Mouse (Mus musculus) stomach, postnatal 0 days (tissue): ENCODE data around the gene Sestd1. TPM values are rescaled to one million over a fixed set of nuclear protein-coding genes. Genes with fewer than 3 reads are reported as not detected.

Source experiments
- ATAC-seq: fragments of 200-750 bp; cut with Nextera tagmentation; 2 replicates; pipeline ENCODE4 v1.8.0; 2017; ENCODE audit not compliant: low FRiP score, low TSS enrichment
- DNase-seq: peaks from one replicate; pipeline ENCODE4 v3.0.0-alpha.2; 2016; ENCODE audit warnings: low spot score
- H3K27ac ChIP-seq: fragments of 300-500 bp; sonication (generic); replicated peaks from 2 replicates; pipeline ENCODE4 v1.5.1; 2014; ENCODE audit warnings: mild to moderate bottlenecking, control low read depth
- H3K27me3 ChIP-seq: fragments of 300-500 bp; sonication (generic); 2 replicates; pipeline ENCODE4 v1.6.1; 2014; ENCODE audit warnings: low read length; ENCODE audit not compliant: control insufficient read depth, insufficient read depth
- H3K36me3 ChIP-seq: fragments of 300-500 bp; sonication (generic); 2 replicates; pipeline ENCODE4 v1.6.1; 2014; ENCODE audit warnings: low read length, mixed read lengths; ENCODE audit not compliant: control insufficient read depth, insufficient read depth
- H3K4me1 ChIP-seq: fragments of 300-500 bp; sonication (generic); replicated peaks from 2 replicates; pipeline ENCODE4 v1.6.1; 2014; ENCODE audit warnings: antibody characterized with exemption; ENCODE audit not compliant: control insufficient read depth, insufficient read depth
- H3K4me2 ChIP-seq: fragments of 300-500 bp; sonication (generic); replicated peaks from 2 replicates; pipeline ENCODE4 v1.6.1; 2014; ENCODE audit warnings: low read depth, mild to moderate bottlenecking, control low read depth, moderate library complexity
- H3K4me3 ChIP-seq: fragments of 300-500 bp; sonication (generic); 2 replicates; pipeline ENCODE4 v1.5.1; 2014; ENCODE audit warnings: low read depth, low read length, control low read depth
- H3K9ac ChIP-seq: fragments of 300-500 bp; sonication (generic); 2 replicates; pipeline ENCODE4 v1.6.1; 2014; ENCODE audit warnings: mild to moderate bottlenecking, low read length, control low read depth, mixed read lengths
- H3K9me3 ChIP-seq: fragments of 300-500 bp; sonication (generic); 2 replicates; pipeline ENCODE4 v1.6.1; 2016; ENCODE audit warnings: low read length; ENCODE audit not compliant: control insufficient read depth
- CTCF ChIP-seq: IDR thresholded peaks from 2 replicates; pipeline ENCODE4 v1.5.1; 2016; ENCODE audit warnings: antibody characterized with exemption, low read depth, mild to moderate bottlenecking, moderate library complexity
- EP300 ChIP-seq: optimal IDR thresholded peaks from 2 replicates; pipeline ENCODE3; 2016; ENCODE audit warnings: antibody characterized with exemption
- WGBS: fragments of 180-500 bp; shearing (Covaris S2); extraction: QIAGEN DNeasy Blood & Tissue Kit; methylation state at CpG from one replicate; pipeline ENCODE4 v1.1.7; 2014; 5-methylcytosine and 5-hydroxymethylcytosine counted together
- polyA plus RNA-seq: library from polyadenylated mRNA; unstranded; fragments of >200 nt; fragmentation: Nextera tagmentation; extraction: Ambion mirVana; gene quantifications from 2 replicates; pipeline ENCODE4 v1.2.1, GENCODE M21; 2015

Gene Sestd1
- polyA plus RNA-seq, 1 experiment from 2014 or later, result 7.5 TPM

DNA sequence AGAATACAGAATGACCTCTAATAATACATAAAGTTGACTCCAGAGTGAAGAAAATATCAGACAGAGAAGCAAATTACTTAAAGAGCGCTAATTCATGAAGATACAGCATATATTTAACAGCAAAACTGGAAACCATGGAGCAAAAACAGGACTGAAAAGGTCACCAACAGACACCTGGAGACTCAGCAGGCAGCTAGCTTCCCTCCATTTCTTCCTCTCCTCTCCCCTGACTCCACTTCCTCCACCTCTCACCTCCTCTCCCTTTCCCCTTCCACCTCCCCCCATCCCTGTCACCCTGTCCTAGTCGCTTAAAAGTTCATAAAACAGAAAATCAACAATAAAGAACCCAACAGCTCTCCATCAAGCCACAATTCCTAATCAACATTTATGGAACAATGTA is 13.5 kb downstream of the Sestd1 start:
- no peak for DNase-seq
- TF ChIP-seq CTCF (no peak), EP300 (no peak)
- H3K4me3 ChIP-seq, result no peak overlapping the region
- H3K9ac ChIP-seq, result no peak overlapping the region
- H3K36me3 ChIP-seq, result no peaks in the 10 kb centered on the region
- no peak for ATAC-seq
- no peaks in the 10 kb centered on the region for H3K27me3 ChIP-seq
- H3K27ac ChIP-seq, result no peak overlapping the region
- no peaks in the 10 kb centered on the region for H3K9me3 ChIP-seq
- H3K4me1 ChIP-seq, result peaks cover 8% of the 10 kb centered on the region
- H3K4me2 ChIP-seq, result no peak overlapping the region
- 89% methylated on average over 2 of the region's 2 CpGs for WGBS

DNA sequence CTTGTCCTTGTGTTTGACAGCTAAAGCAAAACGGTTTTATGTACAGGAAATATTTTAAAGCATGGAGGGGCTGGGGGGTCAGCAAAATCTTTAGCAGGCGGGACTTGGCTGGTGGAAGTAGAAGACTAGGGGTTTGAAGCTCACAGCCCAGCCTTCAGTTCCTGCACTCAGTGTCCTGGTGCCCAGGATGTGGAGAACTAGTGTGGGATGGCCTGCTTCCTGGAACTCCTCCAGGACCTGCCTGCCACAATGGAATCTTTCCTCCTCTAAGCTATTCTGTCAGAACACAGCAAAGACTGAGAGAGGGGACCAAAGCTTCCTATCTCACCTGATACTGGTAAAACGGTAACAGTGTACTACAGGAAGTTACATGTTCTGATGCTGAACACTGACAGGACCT is 14.4 kb downstream of the Sestd1 start:
- no peak for TF ChIP-seq CTCF
- no peak for TF ChIP-seq EP300
- ATAC-seq, result no peak; the same call in 1 of the 2 replicates

DNA sequence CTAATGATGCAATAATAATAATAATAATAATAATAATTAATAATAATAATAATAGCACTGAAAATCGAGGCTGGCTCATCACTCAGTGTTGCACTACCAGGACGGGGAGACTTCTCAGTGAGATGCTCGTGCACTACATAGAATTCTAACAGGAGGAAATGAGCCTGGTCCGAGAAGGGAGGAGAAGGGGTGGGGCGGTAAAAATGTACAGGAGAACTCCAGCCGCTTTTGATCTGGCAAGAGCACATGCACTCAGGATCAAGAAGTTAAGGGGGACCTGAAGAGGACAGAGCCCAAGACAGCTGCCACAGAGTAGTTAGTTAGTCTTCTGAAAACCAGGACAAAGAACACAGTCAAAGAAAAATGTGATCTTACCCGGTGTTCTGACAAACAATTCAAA is 15.1 kb downstream of the Sestd1 start:
- H3K9ac ChIP-seq, result no peak overlapping the region
- H3K9me3 ChIP-seq, result no peaks in the 10 kb centered on the region
- no peak overlapping the region for H3K4me3 ChIP-seq
- DNase-seq (no peak), ATAC-seq (no peak)
- TF ChIP-seq CTCF (no peak), EP300 (no peak)
- 35% methylated on average over 7 of the region's 7 CpGs for WGBS
- H3K36me3 ChIP-seq, result no peaks in the 10 kb centered on the region
- no peaks in the 10 kb centered on the region for H3K27me3 ChIP-seq
- peaks cover 8% of the 10 kb centered on the region for H3K4me1 ChIP-seq
- no peak overlapping the region for H3K4me2 ChIP-seq
- H3K27ac ChIP-seq, result no peak overlapping the region

More for the DNA sequence above, 14.4 kb downstream of the Sestd1 start:
- Histone ChIP-seq H3K4me3 (no peak overlapping the region), H3K9me3 (no peaks in the 10 kb centered on the region), H3K27me3 (no peaks in the 10 kb centered on the region), H3K4me1 (peaks cover 8% of the 10 kb centered on the region), H3K9ac (no peak overlapping the region), H3K36me3 (no peaks in the 10 kb centered on the region), H3K4me2 (no peak overlapping the region), H3K27ac (peak overlapping the region; percentile 24)
- WGBS, result 54% methylated on average over 3 of the region's 3 CpGs
- no peak for DNase-seq

DNA sequence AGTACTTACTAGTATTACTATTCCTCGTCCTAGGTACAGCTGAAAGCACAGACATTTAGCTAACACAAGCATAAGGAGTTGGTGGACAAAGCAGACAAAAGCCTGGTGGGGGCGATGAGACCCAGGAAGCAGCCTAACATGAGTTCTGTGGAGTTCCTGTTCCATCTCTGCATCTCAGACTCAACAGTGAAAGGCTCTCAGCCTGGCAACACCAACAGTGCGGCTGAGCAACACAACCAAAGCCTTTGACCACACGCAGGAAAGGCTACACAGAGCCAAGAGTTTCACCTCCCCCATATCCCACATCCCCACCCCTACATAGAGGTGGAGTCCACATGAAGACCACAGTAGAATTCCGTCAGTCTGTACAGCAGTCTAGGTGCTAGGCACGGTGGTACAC is 15.8 kb downstream of the Sestd1 start:
- H3K36me3 ChIP-seq, result no peaks in the 10 kb centered on the region
- no peak overlapping the region for H3K4me2 ChIP-seq
- no peaks in the 10 kb centered on the region for H3K27me3 ChIP-seq
- TF ChIP-seq CTCF, result no peak
- no peak for TF ChIP-seq EP300
- no peak overlapping the region for H3K9ac ChIP-seq
- no peaks in the 10 kb centered on the region for H3K9me3 ChIP-seq
- no peak overlapping the region for H3K27ac ChIP-seq
- DNase-seq (no peak), ATAC-seq (no peak)
- H3K4me3 ChIP-seq, result no peak overlapping the region
- H3K4me1 ChIP-seq, result peaks cover 8% of the 10 kb centered on the region
- 73% methylated on average over 6 of the region's 6 CpGs for WGBS

DNA sequence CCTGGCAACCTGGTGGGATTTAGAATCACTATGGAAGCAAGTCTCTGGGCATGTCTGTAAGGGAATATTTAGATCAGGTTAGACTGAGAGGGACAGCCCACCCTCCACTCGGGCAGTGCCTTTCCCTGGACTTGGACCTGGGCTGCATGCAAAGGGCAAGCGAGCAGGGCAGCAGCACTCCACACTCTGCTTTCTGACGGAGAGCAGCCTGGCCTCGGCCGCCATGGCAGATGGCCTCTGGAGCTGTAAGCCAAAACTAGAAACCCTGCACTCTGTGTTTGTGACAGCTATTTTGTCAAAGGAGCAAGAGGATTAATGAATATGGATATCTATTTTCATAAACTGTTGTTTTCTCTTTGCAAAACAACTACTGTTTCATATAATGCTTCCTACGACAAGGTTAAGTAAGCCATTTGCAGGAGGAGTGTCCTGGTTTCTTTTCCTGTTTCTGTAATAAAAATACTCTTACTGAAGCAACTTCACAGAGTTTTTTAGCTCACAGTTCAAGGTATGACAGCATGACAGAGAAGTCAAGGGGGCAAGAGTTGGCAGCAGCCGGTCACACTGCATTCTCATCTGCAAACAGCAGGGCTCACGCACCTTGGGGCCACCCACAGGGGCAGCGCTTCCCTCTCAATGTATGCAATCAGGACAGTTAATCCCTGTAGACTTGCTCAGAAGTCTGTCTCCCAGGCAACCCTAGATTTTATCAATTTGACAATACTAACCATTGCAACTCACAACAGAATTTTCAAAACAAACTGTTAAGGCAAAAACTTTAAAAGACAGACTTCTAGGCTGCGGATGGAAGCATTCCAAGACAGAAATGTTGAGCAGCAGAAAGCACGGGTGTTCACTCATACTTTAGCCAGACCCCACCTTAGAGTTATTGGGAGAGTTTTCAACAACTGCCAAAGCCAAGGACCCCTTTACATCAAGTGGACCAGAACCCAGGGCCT is 16.6 kb downstream of the Sestd1 start:
- H3K4me2 ChIP-seq, result no peak overlapping the region
- TF ChIP-seq EP300 (no peak), CTCF (peak; percentile 33)
- WGBS, result 47% methylated on average over 11 of the region's 11 CpGs
- no peak for DNase-seq
- no peaks in the 10 kb centered on the region for H3K36me3 ChIP-seq
- no peaks in the 10 kb centered on the region for H3K9me3 ChIP-seq
- no peaks in the 10 kb centered on the region for H3K27me3 ChIP-seq
- peaks cover 4% of the 10 kb centered on the region for H3K4me1 ChIP-seq
- no peak overlapping the region for H3K9ac ChIP-seq
- no peak for ATAC-seq
- peak overlapping the region; percentile 20; the same call in 1 of the 2 replicates for H3K27ac ChIP-seq
- no peak overlapping the region for H3K4me3 ChIP-seq

DNA sequence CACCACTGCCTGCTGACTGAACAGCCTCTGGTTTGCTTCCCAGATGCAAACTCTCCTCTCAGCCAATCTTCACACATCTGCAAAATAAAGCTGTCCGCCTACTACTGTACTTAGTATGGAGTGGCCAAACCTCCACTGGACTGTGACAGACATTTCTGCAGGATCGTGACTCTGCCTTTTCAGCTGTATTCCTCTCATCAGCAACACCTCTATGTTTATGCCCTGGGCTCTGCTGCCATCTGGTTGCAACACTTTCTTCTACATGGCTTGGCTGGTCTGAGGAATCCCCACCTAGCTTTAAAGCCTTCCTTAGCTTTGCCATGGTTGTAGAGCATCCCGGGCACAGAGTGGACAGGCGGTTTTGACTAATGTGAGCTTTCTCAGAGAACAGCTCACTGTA is 20.3 kb downstream of the Sestd1 start:
- DNase-seq, result no peak
- WGBS, result 81% methylated on average over 4 of the region's 4 CpGs

More for the DNA sequence above, 20.3 kb downstream of the Sestd1 start:
- no peak overlapping the region for H3K27ac ChIP-seq
- H3K27me3 ChIP-seq, result no peaks in the 10 kb centered on the region
- no peaks in the 10 kb centered on the region for H3K36me3 ChIP-seq
- H3K4me1 ChIP-seq, result peaks cover 2% of the 10 kb centered on the region; the same call in 1 of the 2 replicates
- no peak for ATAC-seq
- H3K4me3 ChIP-seq, result no peak overlapping the region
- no peak overlapping the region for H3K9ac ChIP-seq
- no peak for TF ChIP-seq EP300
- TF ChIP-seq CTCF, result peak; percentile 52
- no peak overlapping the region for H3K4me2 ChIP-seq
- H3K9me3 ChIP-seq, result no peaks in the 10 kb centered on the region
